Mouse (Mus musculus): ENCODE results near the gene Ceacam2. TPM values are rescaled to one million over a fixed set of nuclear protein-coding genes. Genes with fewer than 3 reads are reported as not detected.
"Not testable (repeated sequence)": the region's sequence is repeated elsewhere in the genome, so short reads cannot be mapped to it uniquely, and the experiment has no call there.

Gene Ceacam2
- polyA plus RNA-seq, 1 experiment: not detected

DNA sequence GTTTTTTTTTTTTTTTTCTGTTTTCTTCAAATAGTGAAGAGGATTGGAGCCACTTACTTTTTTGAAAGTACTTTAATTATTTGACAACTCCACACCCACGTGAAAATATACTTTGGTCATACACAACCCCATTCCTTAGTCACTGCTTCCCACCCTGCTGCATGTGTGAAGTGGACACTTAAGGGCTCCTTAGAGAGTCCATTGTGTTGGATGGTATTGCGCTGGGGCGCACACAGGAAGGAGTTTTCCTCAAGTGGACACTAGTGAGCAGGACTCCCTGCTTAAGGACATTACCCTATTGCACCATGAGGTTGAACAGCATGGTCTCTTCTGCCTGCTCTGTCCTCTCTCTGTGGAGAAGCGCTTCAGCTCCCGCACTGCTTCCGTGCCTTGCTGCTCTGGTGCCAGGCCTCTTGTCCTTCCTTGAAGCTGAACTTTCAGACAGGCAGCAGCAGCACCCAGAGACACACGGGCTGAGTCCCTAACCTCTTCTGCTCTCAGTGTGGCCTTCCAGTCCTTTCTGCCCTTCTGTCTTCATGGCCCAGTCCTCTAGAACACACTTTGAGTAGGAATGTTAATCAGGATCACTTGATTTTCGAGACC, 56.4 kb downstream of the Ceacam2 start:
- peaks cover 8% of the 10 kb centered on the region for H3K27me3 ChIP-seq (ENCODE audit: control insufficient read depth, insufficient read depth, insufficient read length)
- no peak for TF ChIP-seq CTCF (IDR thresholded peaks at IDR 0.05; ENCODE audit: control insufficient read depth, insufficient read depth, insufficient read length)
- TF ChIP-seq FOSL1 (IDR thresholded peaks at IDR 0.05; ENCODE audit: insufficient read depth, low read length, poor library complexity, severe bottlenecking): no peak
- TF ChIP-seq CEBPB (IDR thresholded peaks at IDR 0.05; ENCODE audit: low read depth): no peak
- TF ChIP-seq MYOG (IDR thresholded peaks at IDR 0.05; ENCODE audit: control insufficient read depth, extremely low read depth, insufficient read length): no peak
- no peak for TF ChIP-seq MAX (IDR thresholded peaks at IDR 0.05)
- TF ChIP-seq MYOD1 (IDR thresholded peaks at IDR 0.05; ENCODE audit: control insufficient read depth, insufficient read length, low read depth): no peak
- H3K79me3 ChIP-seq (ENCODE audit: low read depth): no peaks in the 10 kb centered on the region

DNA sequence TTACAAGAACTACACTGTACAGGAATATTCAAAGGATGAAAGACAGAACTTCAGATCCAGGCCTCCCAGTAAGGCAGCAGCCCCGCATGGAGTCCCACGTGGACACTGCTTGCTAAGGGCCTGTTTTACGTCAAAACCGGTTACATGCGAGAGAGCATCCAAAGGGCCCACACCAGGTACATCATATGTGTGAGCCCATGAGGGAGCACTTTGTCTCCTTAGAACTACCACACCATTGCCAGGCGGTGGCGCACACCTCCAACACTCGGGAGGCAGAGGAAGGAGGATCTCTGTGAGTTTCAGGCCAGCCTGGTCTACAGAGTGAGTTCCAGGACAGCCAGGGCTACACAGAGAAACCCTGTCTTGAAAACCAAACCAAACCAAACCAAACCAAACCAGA, 58.9 kb downstream of the Ceacam2 start:
- H3K27me3 ChIP-seq (ENCODE audit: control insufficient read depth, insufficient read depth, insufficient read length); H3K79me2 ChIP-seq (ENCODE audit: control insufficient read depth, insufficient read depth); H3ac ChIP-seq (ENCODE audit: control insufficient read depth, insufficient read length, low read depth); H3K36me3 ChIP-seq (ENCODE audit: control insufficient read depth, insufficient read depth); H3K79me3 ChIP-seq (ENCODE audit: low read depth); H3K4me3 ChIP-seq (ENCODE audit: insufficient read depth, poor library complexity, severe bottlenecking): not testable (repeated sequence)

More for the DNA sequence above, 56.4 kb downstream of the Ceacam2 start:
- no peak overlapping the region for H3K4me3 ChIP-seq (ENCODE audit: insufficient read depth, poor library complexity, severe bottlenecking)
- H3K36me3 ChIP-seq (ENCODE audit: control insufficient read depth, insufficient read depth): no peaks in the 10 kb centered on the region
- no peaks in the 10 kb centered on the region for H3K79me2 ChIP-seq (ENCODE audit: control insufficient read depth, insufficient read depth)
- H3ac ChIP-seq (ENCODE audit: control insufficient read depth, insufficient read length, low read depth): no peak overlapping the region

DNA sequence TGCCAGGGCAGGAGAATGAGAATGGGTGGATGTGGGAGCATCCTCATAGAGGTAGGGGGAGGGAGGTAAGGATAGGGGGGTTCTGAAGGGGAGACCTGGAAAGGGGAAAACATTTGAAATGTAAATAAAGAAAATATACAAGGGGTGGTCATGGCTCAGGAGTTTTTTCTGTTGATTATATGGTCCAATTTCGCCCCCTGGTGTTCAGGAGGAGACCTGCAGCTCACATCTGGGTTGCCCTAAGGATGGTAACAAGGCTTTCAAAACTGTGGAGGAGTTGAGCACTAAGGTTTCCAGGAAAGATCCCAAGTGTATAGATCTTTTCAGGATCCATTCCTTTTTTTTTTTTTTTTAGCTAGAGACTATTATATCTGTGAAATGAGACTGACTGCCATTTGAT, 60.2 kb downstream of the Ceacam2 start:
- Histone ChIP-seq H3ac (ENCODE audit: control insufficient read depth, insufficient read length, low read depth) (no peak overlapping the region), H3K79me2 (ENCODE audit: control insufficient read depth, insufficient read depth) (no peaks in the 10 kb centered on the region), H3K36me3 (ENCODE audit: control insufficient read depth, insufficient read depth) (no peaks in the 10 kb centered on the region), H3K27me3 (ENCODE audit: control insufficient read depth, insufficient read depth, insufficient read length) (peaks cover 4% of the 10 kb centered on the region), H3K4me3 (ENCODE audit: insufficient read depth, poor library complexity, severe bottlenecking) (no peak overlapping the region), H3K79me3 (ENCODE audit: low read depth) (no peaks in the 10 kb centered on the region)
- no peak for TF ChIP-seq MAX (IDR thresholded peaks at IDR 0.05)
- no peak for TF ChIP-seq FOSL1 (IDR thresholded peaks at IDR 0.05; ENCODE audit: insufficient read depth, low read length, poor library complexity, severe bottlenecking)
- TF ChIP-seq USF1 (IDR thresholded peaks at IDR 0.05; ENCODE audit: low read depth): no peak
- TF ChIP-seq CEBPB (IDR thresholded peaks at IDR 0.05; ENCODE audit: low read depth): no peak
- TF ChIP-seq MYOD1 (IDR thresholded peaks at IDR 0.05; ENCODE audit: control insufficient read depth, insufficient read length, low read depth): no peak
- TF ChIP-seq CTCF (IDR thresholded peaks at IDR 0.05; ENCODE audit: control insufficient read depth, insufficient read depth, insufficient read length): no peak
- TF ChIP-seq MYOG (IDR thresholded peaks at IDR 0.05; ENCODE audit: control insufficient read depth, extremely low read depth, insufficient read length): no peak

DNA sequence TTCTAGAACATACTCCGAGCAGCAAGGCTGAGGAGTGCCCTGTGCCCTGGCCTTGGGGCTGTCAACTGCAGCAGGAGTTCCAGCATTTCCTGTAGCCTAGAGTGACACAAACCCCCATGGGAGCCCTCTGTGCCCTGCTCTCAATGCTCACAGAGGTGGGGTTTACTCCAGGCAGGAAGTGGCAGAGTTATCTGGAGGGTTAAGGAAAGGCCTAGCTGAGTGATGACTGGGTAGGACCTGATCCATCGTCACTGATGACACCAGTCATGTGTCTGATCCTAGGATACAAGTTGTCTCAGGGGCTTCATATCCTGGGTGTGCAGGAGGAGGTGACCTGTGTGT, 61.9 kb downstream of the Ceacam2 start:
- H3K36me3 ChIP-seq (ENCODE audit: control insufficient read depth, insufficient read depth); H3K27me3 ChIP-seq (ENCODE audit: control insufficient read depth, insufficient read depth, insufficient read length); H3K4me3 ChIP-seq (ENCODE audit: insufficient read depth, poor library complexity, severe bottlenecking); H3ac ChIP-seq (ENCODE audit: control insufficient read depth, insufficient read length, low read depth); H3K79me2 ChIP-seq (ENCODE audit: control insufficient read depth, insufficient read depth); H3K79me3 ChIP-seq (ENCODE audit: low read depth): not testable (repeated sequence)

DNA sequence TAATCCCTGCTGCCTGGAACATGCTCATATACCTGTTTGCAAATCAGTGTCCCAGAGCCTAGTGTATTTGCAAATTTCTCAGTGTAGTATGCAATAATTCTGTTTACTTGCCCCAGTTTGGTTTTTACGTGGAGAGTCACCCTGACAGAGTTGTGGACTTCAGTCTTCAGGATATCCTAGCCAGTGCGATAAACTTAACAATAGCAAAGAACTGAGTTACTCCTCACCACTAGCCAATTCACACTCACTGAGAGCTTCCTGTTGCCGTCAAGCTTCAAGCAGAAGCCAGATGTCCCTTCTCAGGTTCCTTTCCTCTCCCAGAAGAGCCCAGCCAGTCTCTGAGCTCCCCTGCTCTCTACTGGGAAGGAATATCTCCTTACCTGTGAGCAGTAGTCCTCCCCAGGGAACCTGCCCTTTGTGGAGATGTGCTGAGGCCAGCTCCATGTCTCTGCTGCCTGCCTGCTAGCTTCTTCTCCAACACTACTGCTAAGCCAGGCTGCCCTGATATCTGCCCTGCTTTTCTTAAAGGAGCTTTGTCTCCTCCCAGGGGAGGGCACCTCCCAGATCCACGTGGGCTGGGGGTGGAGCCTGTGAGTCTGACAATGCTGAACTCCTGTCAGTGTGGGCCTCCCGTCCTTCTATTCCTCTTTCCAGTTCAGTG, 62.4 kb downstream of the Ceacam2 start, which contains the start of gene Ceacam1:
Ceacam1 (minus strand) TSS at position 513 of the 661 bp plus-strand sequence.
- H3K4me3 ChIP-seq (ENCODE audit: insufficient read depth, poor library complexity, severe bottlenecking): not testable (repeated sequence)

DNA sequence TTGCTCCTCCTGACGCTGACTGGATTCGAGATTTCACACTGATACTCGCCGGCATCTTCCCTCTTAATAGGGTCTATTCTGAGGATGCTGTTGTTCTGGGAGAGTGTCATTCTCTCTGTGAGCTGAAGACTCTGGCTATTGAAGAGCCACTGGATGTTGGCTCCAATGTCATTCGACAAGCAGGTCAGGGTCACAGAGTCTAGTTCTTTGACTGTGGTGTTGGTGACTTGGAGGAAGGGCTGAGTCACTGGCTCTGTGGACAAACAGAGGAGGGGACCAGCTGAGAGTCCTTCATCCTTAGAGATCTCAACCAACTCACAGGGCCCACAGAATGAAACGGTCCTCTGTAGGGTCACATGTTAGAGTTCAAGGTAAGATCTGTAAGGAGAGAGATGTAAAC, 67.8 kb downstream of the Ceacam2 start:
- not testable (repeated sequence) for H3ac ChIP-seq (ENCODE audit: control insufficient read depth, insufficient read length, low read depth); H3K79me3 ChIP-seq (ENCODE audit: low read depth); H3K36me3 ChIP-seq (ENCODE audit: control insufficient read depth, insufficient read depth); H3K79me2 ChIP-seq (ENCODE audit: control insufficient read depth, insufficient read depth); H3K4me3 ChIP-seq (ENCODE audit: insufficient read depth, poor library complexity, severe bottlenecking); H3K27me3 ChIP-seq (ENCODE audit: control insufficient read depth, insufficient read depth, insufficient read length)

More for the DNA sequence above, 62.4 kb downstream of the Ceacam2 start, which contains the start of gene Ceacam1:
- not testable (repeated sequence) for H3ac ChIP-seq (ENCODE audit: control insufficient read depth, insufficient read length, low read depth); H3K27me3 ChIP-seq (ENCODE audit: control insufficient read depth, insufficient read depth, insufficient read length); H3K36me3 ChIP-seq (ENCODE audit: control insufficient read depth, insufficient read depth); H3K79me2 ChIP-seq (ENCODE audit: control insufficient read depth, insufficient read depth); H3K79me3 ChIP-seq (ENCODE audit: low read depth)

Other genes starting within 250 kb of the Ceacam2 start
- 90.8 TPM for gene Pafah1b3, start 241.9 kb downstream of the Ceacam2 start, polyA plus RNA-seq (2012; fragmentation: generic; extraction: Trizol)
- gene Prr19, start 238.4 kb downstream of the Ceacam2 start, polyA plus RNA-seq (2012; fragmentation: generic; extraction: Trizol): not detected
- 0.13 TPM for gene Tmem145, start 233.8 kb downstream of the Ceacam2 start, polyA plus RNA-seq (2012; fragmentation: generic; extraction: Trizol)
- 31.9 TPM for gene Megf8, start 222.7 kb downstream of the Ceacam2 start, polyA plus RNA-seq (2012; fragmentation: generic; extraction: Trizol)
- gene Cnfn, start 170.1 kb downstream of the Ceacam2 start, polyA plus RNA-seq (2012; fragmentation: generic; extraction: Trizol): 0.08 TPM
- gene Lipe, start 141.1 kb downstream of the Ceacam2 start, polyA plus RNA-seq (2012; fragmentation: generic; extraction: Trizol): 3.0 TPM
- not detected for gene Cxcl17, start 127.0 kb downstream of the Ceacam2 start, polyA plus RNA-seq (2012; fragmentation: generic; extraction: Trizol)
- gene Ceacam1, start 62.3 kb downstream of the Ceacam2 start, polyA plus RNA-seq (2012; fragmentation: generic; extraction: Trizol): 0.06 TPM
- gene Erich4, start 76.0 kb upstream of the Ceacam2 start, polyA plus RNA-seq (2012; fragmentation: generic; extraction: Trizol): not detected
- gene Dmac2, start 79.6 kb upstream of the Ceacam2 start, polyA plus RNA-seq (2012; fragmentation: generic; extraction: Trizol): 12.2 TPM
- gene B3gnt8, start 86.8 kb upstream of the Ceacam2 start, polyA plus RNA-seq (2012; fragmentation: generic; extraction: Trizol): 0.96 TPM
- gene Bckdha, start 119.1 kb upstream of the Ceacam2 start, polyA plus RNA-seq (2012; fragmentation: generic; extraction: Trizol): 21.3 TPM
- 53.2 TPM for gene Exosc5, start 119.3 kb upstream of the Ceacam2 start, polyA plus RNA-seq (2012; fragmentation: generic; extraction: Trizol)
- 0.18 TPM for gene Tmem91, start 135.3 kb upstream of the Ceacam2 start, polyA plus RNA-seq (2012; fragmentation: generic; extraction: Trizol)
- 33.0 TPM for gene B9d2, start 140.9 kb upstream of the Ceacam2 start, polyA plus RNA-seq (2012; fragmentation: generic; extraction: Trizol)
- gene Tgfb1, start 147.1 kb upstream of the Ceacam2 start, polyA plus RNA-seq (2012; fragmentation: generic; extraction: Trizol): 108 TPM
- gene Ccdc97, start 179.2 kb upstream of the Ceacam2 start, polyA plus RNA-seq (2012; fragmentation: generic; extraction: Trizol): 33.2 TPM
- 84.0 TPM for gene Hnrnpul1, start 214.9 kb upstream of the Ceacam2 start, polyA plus RNA-seq (2012; fragmentation: generic; extraction: Trizol)
- 270 TPM for gene Axl, start 248.8 kb upstream of the Ceacam2 start, polyA plus RNA-seq (2012; fragmentation: generic; extraction: Trizol)